Mouse (Mus musculus): ENCODE measurements around the gene Cmtm4. TPM values are rescaled to one million over a fixed set of nuclear protein-coding genes. Genes with fewer than 3 reads are reported as not detected.

Cmtm4 gene
- polyA plus RNA-seq, 1 experiment from 2014 or later, result 3.2 TPM

DNA sequence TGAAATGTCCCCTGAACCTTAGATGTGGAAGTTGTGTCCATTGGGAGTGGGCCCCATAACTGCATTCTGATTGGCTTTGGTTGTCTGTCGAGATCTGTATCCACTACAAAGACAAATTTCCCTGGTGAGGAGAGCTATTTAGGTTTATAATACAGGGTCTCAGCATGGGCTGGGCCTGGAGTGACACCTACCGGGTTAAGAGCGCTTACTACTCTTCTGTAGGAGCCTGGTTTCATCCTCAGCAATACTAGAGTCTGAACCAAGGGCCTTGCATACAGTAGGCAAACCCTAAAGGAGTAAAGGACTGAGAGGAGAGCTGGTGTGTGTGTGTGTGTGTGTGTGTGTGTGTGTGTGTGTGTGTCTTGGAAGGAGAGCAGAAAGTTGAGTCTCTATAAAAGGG lies 18.6 kb upstream of the Cmtm4 start:
- DNase-seq (ENCODE audit: low spot score) (no peak), ATAC-seq (ENCODE audit: insufficient read depth, low FRiP score, low TSS enrichment) (no peak)
- no peaks in the 10 kb centered on the region for H3K9me3 ChIP-seq (ENCODE audit: control insufficient read depth, low read length)
- H3K4me3 ChIP-seq (ENCODE audit: low read depth, low read length), result no peak overlapping the region
- H3K4me1 ChIP-seq (ENCODE audit: control insufficient read depth, insufficient read depth, low read length), result no peaks in the 10 kb centered on the region
- H3K27ac ChIP-seq (ENCODE audit: low read depth, low read length), result no peak overlapping the region
- no peak overlapping the region for H3K4me2 ChIP-seq (ENCODE audit: low read depth)
- 50% methylated on average over 3 of the region's 3 CpGs for WGBS
- H3K27me3 ChIP-seq (ENCODE audit: control insufficient read depth, insufficient read depth, low read length), result no peaks in the 10 kb centered on the region
- no peak overlapping the region for H3K9ac ChIP-seq (ENCODE audit: low read length)
- H3K36me3 ChIP-seq (ENCODE audit: control insufficient read depth, insufficient read depth, low read length), result peaks cover 4% of the 10 kb centered on the region; the same call in 1 of the 2 replicates

DNA sequence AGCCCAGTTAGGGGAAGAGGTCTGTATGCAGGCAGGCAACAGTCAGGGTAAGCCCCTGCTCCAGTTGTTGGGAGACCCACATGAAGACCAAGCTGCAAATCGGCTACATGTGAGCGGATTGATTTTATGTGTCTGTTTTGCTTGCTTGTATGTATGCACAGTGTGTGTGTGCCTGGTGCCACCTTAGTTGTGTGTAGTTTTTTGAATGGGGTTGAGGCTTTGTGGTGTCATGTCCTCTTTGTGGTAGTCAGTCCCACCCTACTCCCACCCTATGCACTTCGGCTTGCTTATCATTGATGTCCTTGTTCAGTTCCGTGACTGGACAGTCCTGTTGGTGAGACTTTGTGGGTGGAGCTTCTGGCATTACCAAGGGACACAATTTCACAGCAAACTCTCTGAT lies 18.2 kb upstream of the Cmtm4 start:
- Histone ChIP-seq H3K27me3 (ENCODE audit: control insufficient read depth, insufficient read depth, low read length) (no peaks in the 10 kb centered on the region), H3K4me1 (ENCODE audit: control insufficient read depth, insufficient read depth, low read length) (no peaks in the 10 kb centered on the region), H3K9ac (ENCODE audit: low read length) (no peak overlapping the region), H3K9me3 (ENCODE audit: control insufficient read depth, low read length) (no peaks in the 10 kb centered on the region), H3K4me2 (ENCODE audit: low read depth) (no peak overlapping the region), H3K27ac (ENCODE audit: low read depth, low read length) (no peak overlapping the region), H3K36me3 (ENCODE audit: control insufficient read depth, insufficient read depth, low read length) (peaks cover 4% of the 10 kb centered on the region; the same call in 1 of the 2 replicates), H3K4me3 (ENCODE audit: low read depth, low read length) (no peak overlapping the region)
- DNase-seq (ENCODE audit: low spot score), result no peak
- ATAC-seq (ENCODE audit: insufficient read depth, low FRiP score, low TSS enrichment), result 0 out of 2 replicates have a peak, but pooled peaks have one; percentile 18
- WGBS, result 84% methylated on average over 4 of the region's 4 CpGs

DNA sequence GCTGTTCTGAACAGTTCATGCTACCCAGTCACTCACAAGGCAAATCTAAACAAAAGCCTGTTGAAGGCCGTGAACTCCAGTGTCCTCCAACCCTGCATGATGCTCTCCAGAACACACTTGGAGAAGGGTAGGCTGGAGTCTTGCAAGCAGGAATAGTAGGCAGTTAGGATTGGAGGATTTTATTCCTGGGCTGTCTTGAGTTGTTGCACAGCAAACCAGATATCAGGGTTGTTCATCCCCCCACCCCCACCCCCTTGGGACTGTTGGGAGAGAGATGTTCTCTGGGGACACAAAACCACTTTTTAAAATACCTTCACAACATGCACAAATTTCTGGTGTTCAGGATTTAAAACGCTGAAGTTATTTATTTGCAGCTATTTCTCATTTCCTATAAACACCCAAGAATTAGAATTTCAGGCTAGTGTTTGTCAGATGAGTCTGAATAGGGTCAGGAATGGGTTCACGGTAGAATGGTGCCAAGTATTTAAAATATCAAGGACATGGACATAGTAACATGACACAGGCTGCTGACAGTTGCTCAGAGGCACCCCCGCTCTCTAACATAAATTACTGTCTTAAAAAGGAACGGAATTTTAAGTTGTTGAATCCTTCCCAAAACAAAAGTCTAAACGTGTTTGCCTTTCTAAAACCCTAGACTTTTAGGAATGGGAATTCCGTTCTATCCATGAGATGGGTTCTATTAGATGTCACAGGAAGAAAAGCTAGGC lies 17.4 kb upstream of the Cmtm4 start:
- H3K9ac ChIP-seq (ENCODE audit: low read length), result no peak overlapping the region
- H3K4me3 ChIP-seq (ENCODE audit: low read depth, low read length), result no peak overlapping the region
- no peaks in the 10 kb centered on the region for H3K9me3 ChIP-seq (ENCODE audit: control insufficient read depth, low read length)
- no peak for DNase-seq (ENCODE audit: low spot score)
- no peaks in the 10 kb centered on the region for H3K4me1 ChIP-seq (ENCODE audit: control insufficient read depth, insufficient read depth, low read length)
- 83% methylated on average over 7 of the region's 7 CpGs for WGBS
- no peak overlapping the region for H3K4me2 ChIP-seq (ENCODE audit: low read depth)
- peaks cover 4% of the 10 kb centered on the region; the same call in 1 of the 2 replicates for H3K36me3 ChIP-seq (ENCODE audit: control insufficient read depth, insufficient read depth, low read length)
- ATAC-seq (ENCODE audit: insufficient read depth, low FRiP score, low TSS enrichment), result no peak
- no peaks in the 10 kb centered on the region for H3K27me3 ChIP-seq (ENCODE audit: control insufficient read depth, insufficient read depth, low read length)
- no peak overlapping the region for H3K27ac ChIP-seq (ENCODE audit: low read depth, low read length)

DNA sequence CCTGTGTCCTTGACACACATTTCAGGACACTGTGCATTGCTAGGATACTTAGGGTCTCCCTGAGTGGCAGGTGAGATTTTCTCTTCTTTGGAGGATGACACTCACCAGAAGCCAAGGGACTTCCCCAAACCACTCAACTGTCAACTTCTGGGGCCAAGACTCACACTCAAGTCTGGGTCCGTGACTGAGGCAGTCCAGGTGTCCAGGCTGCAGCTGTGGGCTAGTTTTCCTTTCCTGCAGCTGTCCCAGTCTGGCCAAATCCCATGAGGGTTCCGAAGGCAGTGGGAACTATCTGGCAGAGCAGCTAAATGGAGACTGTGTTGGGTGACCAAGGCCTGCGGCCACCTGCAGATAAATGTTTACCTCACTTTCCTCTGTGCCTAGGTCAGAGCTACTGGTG lies 16.4 kb upstream of the Cmtm4 start:
- no peak for DNase-seq (ENCODE audit: low spot score)
- no peaks in the 10 kb centered on the region for H3K9me3 ChIP-seq (ENCODE audit: control insufficient read depth, low read length)
- no peak overlapping the region for H3K4me3 ChIP-seq (ENCODE audit: low read depth, low read length)
- no peak overlapping the region for H3K9ac ChIP-seq (ENCODE audit: low read length)
- no peak overlapping the region for H3K4me2 ChIP-seq (ENCODE audit: low read depth)
- whole genome bisulfite sequencing, result 84% methylated on average over 3 of the region's 3 CpGs
- H3K27me3 ChIP-seq (ENCODE audit: control insufficient read depth, insufficient read depth, low read length), result no peaks in the 10 kb centered on the region
- no peak overlapping the region for H3K27ac ChIP-seq (ENCODE audit: low read depth, low read length)
- no peaks in the 10 kb centered on the region for H3K4me1 ChIP-seq (ENCODE audit: control insufficient read depth, insufficient read depth, low read length)
- no peak for ATAC-seq (ENCODE audit: insufficient read depth, low FRiP score, low TSS enrichment)
- no peaks in the 10 kb centered on the region for H3K36me3 ChIP-seq (ENCODE audit: control insufficient read depth, insufficient read depth, low read length)

DNA sequence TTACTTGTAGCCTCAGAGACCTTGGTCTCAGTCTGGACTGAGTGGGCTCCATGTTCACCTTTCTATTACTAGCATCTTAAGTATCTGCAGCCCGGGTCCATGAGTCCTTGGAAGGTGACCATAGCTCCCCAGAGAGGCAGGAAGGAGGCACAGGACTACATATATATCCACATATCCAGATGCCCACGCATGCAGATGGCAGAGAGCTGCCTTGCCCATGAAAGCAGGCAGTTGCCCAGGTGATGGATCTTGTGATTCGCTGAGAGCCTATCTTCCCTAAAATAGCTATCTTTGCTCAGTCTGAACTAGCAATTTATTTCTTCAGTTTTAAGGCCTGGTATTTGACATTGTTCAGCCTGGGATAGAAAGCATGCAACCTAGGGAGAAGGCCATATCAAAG lies 15.9 kb upstream of the Cmtm4 start:
- H3K27ac ChIP-seq (ENCODE audit: low read depth, low read length), result no peak overlapping the region
- no peaks in the 10 kb centered on the region for H3K27me3 ChIP-seq (ENCODE audit: control insufficient read depth, insufficient read depth, low read length)
- no peaks in the 10 kb centered on the region for H3K4me1 ChIP-seq (ENCODE audit: control insufficient read depth, insufficient read depth, low read length)
- ATAC-seq (ENCODE audit: insufficient read depth, low FRiP score, low TSS enrichment) (no peak), DNase-seq (ENCODE audit: low spot score) (no peak)
- H3K9ac ChIP-seq (ENCODE audit: low read length), result no peak overlapping the region
- no peak overlapping the region for H3K4me2 ChIP-seq (ENCODE audit: low read depth)
- WGBS, result 88% methylated on average over 3 of the region's 3 CpGs
- H3K4me3 ChIP-seq (ENCODE audit: low read depth, low read length), result no peak overlapping the region
- H3K9me3 ChIP-seq (ENCODE audit: control insufficient read depth, low read length), result no peaks in the 10 kb centered on the region
- H3K36me3 ChIP-seq (ENCODE audit: control insufficient read depth, insufficient read depth, low read length), result no peaks in the 10 kb centered on the region

DNA sequence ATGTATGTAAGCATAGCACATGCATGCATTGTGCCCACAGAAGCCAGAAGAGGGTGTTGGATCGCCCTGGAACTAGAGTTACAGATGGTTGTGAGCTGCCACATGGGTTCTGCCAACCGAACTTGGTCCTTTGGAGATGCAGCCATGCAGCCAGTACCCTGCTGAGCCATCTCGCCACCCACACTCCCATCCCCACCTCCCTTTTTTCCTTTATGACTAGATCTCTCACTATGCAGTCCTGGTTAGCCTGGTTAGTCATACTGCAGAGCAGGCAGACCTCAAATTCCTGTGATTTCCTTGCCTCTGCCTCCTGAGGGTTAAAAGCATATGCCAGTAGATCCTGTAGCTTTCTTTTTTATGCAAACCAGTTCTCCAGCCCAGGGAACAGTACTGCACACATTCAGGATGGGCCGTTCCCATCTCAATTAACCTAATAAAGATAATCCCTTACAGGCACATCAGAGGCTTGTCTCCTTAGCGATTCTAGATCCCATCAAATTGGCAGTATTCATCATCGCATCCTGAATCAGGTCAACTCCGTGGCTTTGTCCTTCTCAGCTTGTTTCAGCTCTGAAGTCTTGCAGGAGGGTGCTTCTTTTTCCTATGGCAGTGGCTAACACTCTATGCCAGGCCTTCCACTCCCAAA lies 15.1 kb upstream of the Cmtm4 start:
- H3K27ac ChIP-seq (ENCODE audit: low read depth, low read length), result no peak overlapping the region
- H3K9me3 ChIP-seq (ENCODE audit: control insufficient read depth, low read length), result no peaks in the 10 kb centered on the region
- H3K27me3 ChIP-seq (ENCODE audit: control insufficient read depth, insufficient read depth, low read length), result no peaks in the 10 kb centered on the region
- WGBS, result 55% methylated on average over 7 of the region's 7 CpGs
- no peaks in the 10 kb centered on the region for H3K4me1 ChIP-seq (ENCODE audit: control insufficient read depth, insufficient read depth, low read length)
- ATAC-seq (ENCODE audit: insufficient read depth, low FRiP score, low TSS enrichment) (no peak), DNase-seq (ENCODE audit: low spot score) (no peak)
- no peaks in the 10 kb centered on the region for H3K36me3 ChIP-seq (ENCODE audit: control insufficient read depth, insufficient read depth, low read length)
- H3K4me2 ChIP-seq (ENCODE audit: low read depth), result no peak overlapping the region
- H3K9ac ChIP-seq (ENCODE audit: low read length), result no peak overlapping the region
- no peak overlapping the region for H3K4me3 ChIP-seq (ENCODE audit: low read depth, low read length)

DNA sequence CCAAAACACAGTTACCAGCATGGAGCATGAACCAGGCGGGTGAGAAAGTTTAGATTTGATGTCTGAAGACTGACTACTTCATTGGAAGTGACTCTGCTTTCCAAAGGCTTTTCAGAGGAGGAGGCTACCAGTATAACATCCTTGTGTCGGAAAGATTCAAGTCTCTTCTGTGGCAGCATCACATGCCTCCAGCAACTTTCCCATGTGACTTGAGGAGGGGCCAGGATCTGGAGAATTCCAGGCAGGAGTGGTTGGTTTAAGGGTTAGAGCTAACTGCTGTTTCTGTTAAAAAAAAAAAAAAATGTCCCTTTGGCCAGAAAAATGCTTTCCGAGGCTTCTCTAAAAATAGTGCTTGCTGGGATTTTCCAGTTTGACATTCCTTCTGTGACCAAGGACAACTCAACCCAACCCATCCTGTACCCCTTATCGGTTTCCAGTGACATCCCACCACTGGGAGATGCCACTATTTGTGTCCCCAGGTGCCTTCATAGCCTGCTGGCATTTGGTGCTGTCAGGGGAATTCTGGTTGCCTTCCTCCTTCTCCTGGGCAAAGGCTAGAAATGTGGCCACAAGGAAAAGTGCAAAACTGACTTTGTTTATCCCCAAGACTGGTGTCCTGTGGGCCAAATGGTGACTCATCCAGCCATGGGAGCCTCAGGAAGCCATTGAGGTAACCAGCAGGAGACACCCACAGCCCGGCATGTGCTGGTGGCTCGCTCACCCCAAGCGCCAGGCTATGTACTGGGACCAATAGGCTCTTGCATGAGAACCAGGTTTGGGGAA lies 12.9 kb upstream of the Cmtm4 start:
- WGBS, result 85% methylated on average over 7 of the region's 7 CpGs
- no peaks in the 10 kb centered on the region for H3K36me3 ChIP-seq (ENCODE audit: control insufficient read depth, insufficient read depth, low read length)
- no peak for ATAC-seq (ENCODE audit: insufficient read depth, low FRiP score, low TSS enrichment)

DNA sequence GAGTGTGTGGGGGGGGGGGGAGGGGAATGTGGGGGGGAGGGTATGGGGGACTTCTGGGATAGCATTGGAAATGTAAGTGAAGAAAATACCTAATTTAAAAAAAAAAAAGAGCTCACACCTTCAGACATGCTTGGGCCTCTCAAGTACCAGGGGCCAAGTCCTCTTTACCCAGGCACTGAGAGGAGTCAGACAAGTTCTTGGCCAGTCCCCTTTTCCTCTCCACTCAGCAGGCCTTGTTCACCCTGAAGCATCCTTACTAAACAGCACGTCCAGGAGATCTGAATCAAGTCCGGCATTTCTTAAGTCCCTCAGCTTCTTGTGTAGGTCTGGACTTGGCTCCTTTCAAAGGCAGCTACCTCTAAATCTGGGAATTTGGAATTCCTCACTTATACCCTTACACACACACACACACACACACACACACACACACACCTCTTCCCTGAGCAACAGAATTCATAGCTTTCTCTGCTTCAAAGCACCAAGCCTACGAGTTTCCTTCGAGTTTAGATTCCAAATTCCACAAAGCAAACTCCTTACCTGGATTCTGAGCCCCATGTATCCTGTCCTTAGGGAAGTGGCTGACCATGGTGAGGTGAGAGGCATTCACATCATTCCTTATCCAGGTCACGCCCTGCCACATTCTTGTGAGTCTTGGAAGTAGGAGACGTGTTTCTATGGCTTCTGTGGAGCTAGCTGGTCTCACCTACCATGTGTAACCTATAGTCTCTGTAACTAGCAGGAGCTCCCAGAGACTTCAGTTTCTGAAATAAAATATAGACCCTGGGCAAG lies 10.9 kb upstream of the Cmtm4 start:
- no peak overlapping the region for H3K27ac ChIP-seq (ENCODE audit: low read depth, low read length)
- H3K27me3 ChIP-seq (ENCODE audit: control insufficient read depth, insufficient read depth, low read length), result no peaks in the 10 kb centered on the region
- no peak overlapping the region for H3K4me3 ChIP-seq (ENCODE audit: low read depth, low read length)
- no peaks in the 10 kb centered on the region for H3K36me3 ChIP-seq (ENCODE audit: control insufficient read depth, insufficient read depth, low read length)
- no peak overlapping the region for H3K9ac ChIP-seq (ENCODE audit: low read length)
- no peak for ATAC-seq (ENCODE audit: insufficient read depth, low FRiP score, low TSS enrichment)
- no peaks in the 10 kb centered on the region for H3K9me3 ChIP-seq (ENCODE audit: control insufficient read depth, low read length)
- no peaks in the 10 kb centered on the region for H3K4me1 ChIP-seq (ENCODE audit: control insufficient read depth, insufficient read depth, low read length)
- DNase-seq (ENCODE audit: low spot score), result no peak
- 85% methylated on average over 6 of the region's 6 CpGs for WGBS
- H3K4me2 ChIP-seq (ENCODE audit: low read depth), result no peak overlapping the region

More for the DNA sequence above, 12.9 kb upstream of the Cmtm4 start:
- Histone ChIP-seq H3K4me1 (ENCODE audit: control insufficient read depth, insufficient read depth, low read length) (no peaks in the 10 kb centered on the region), H3K9me3 (ENCODE audit: control insufficient read depth, low read length) (no peaks in the 10 kb centered on the region), H3K4me2 (ENCODE audit: low read depth) (no peak overlapping the region), H3K27me3 (ENCODE audit: control insufficient read depth, insufficient read depth, low read length) (no peaks in the 10 kb centered on the region), H3K27ac (ENCODE audit: low read depth, low read length) (no peak overlapping the region), H3K4me3 (ENCODE audit: low read depth, low read length) (no peak overlapping the region), H3K9ac (ENCODE audit: low read length) (no peak overlapping the region)
- DNase-seq (ENCODE audit: low spot score), result no peak
